Mouse (Mus musculus) kidney, embryonic 16.5 days (tissue): ENCODE results near the gene Dusp16. TPM values are rescaled to one million over a fixed set of nuclear protein-coding genes. Genes with fewer than 3 reads are reported as not detected.
"Not testable (repeated sequence)": the region's sequence is repeated elsewhere in the genome, so short reads cannot be mapped to it uniquely, and the experiment has no call there.

Experiments
- ATAC-seq: fragments of 200-750 bp; cut with Nextera tagmentation; 2 replicates; pipeline ENCODE4 v1.8.0; 2017; ENCODE audit warnings: moderate TSS enrichment; ENCODE audit not compliant: low FRiP score, low TSS enrichment
- H3K27ac ChIP-seq: fragments of 300-500 bp; sonication (generic); 2 replicates; pipeline ENCODE4 v1.5.1; 2014; ENCODE audit warnings: low read length
- H3K27me3 ChIP-seq: fragments of 300-500 bp; sonication (generic); 2 replicates; pipeline ENCODE4 v1.6.1; 2014; ENCODE audit warnings: low read length, control low read depth, mixed read lengths; ENCODE audit not compliant: insufficient read depth
- H3K36me3 ChIP-seq: fragments of 300-500 bp; sonication (generic); 2 replicates; pipeline ENCODE4 v1.6.1; 2014; ENCODE audit warnings: low read length, control low read depth, mixed read lengths; ENCODE audit not compliant: insufficient read depth
- H3K4me1 ChIP-seq: fragments of 300-500 bp; sonication (generic); 2 replicates; pipeline ENCODE4 v1.6.1; 2014; ENCODE audit warnings: low read length, control low read depth, mixed read lengths; ENCODE audit not compliant: insufficient read depth
- H3K4me2 ChIP-seq: fragments of 300-500 bp; sonication (generic); replicated peaks from 2 replicates; pipeline ENCODE4 v1.6.1; 2014; ENCODE audit warnings: low read depth, low read length
- H3K4me3 ChIP-seq: fragments of 300-500 bp; sonication (generic); 2 replicates; pipeline ENCODE4 v1.5.1; 2014; ENCODE audit warnings: mild to moderate bottlenecking, low read length
- H3K9ac ChIP-seq: fragments of 300-500 bp; sonication (generic); replicated peaks from 2 replicates; pipeline ENCODE4 v1.6.1; 2014; ENCODE audit warnings: low read length
- H3K9me3 ChIP-seq: fragments of 300-500 bp; sonication (generic); 2 replicates; pipeline ENCODE4 v1.6.1; 2016; ENCODE audit warnings: low read length, control low read depth
- WGBS: fragments of 180-500 bp; shearing (Covaris S2); extraction: QIAGEN DNeasy Blood & Tissue Kit; methylation state at CpG from one replicate; pipeline ENCODE4 v1.1.7; 2014; 5-methylcytosine and 5-hydroxymethylcytosine counted together
- polyA plus RNA-seq: library from polyadenylated mRNA; unstranded; fragments of >200 nt; fragmentation: Nextera tagmentation; extraction: Ambion mirVana; gene quantifications from 2 replicates; pipeline ENCODE4 v1.2.1, GENCODE M21; 2015

Dusp16 gene
- polyA plus RNA-seq, 1 experiment from 2014 or later = 12.4 TPM

DNA sequence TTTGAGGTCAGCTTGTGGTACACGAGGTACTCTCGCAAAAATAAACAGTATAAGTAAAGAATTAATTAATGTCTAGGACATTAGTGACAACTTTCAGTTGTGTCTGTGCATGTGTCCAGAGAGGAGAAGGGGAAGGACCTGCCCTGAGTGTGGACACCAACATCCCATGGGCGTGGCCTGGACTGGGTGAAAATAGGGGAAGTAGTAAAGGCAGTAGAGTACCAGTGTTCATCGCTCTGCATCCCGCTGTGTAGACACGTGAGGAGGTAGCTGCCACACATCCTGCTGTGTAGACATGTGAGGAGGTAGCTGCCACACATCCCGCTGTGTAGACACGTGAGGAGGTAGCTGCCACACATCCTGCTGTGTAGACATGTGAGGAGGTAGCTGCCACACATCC, 118.7 kb downstream of the Dusp16 start:
- WGBS = 91% methylated on average over 7 of the region's 8 CpGs
- H3K4me3 ChIP-seq, H3K9ac ChIP-seq, H3K9me3 ChIP-seq, H3K27me3 ChIP-seq, H3K36me3 ChIP-seq, H3K4me2 ChIP-seq, H3K27ac ChIP-seq, ATAC-seq: not testable (repeated sequence)
- H3K4me1 ChIP-seq = peaks cover 10% of the 10 kb centered on the region

GRCm38 (mm10) chr6:134670881-134671411, 121.5 kb downstream of the Dusp16 start:
- H3K4me2 ChIP-seq = no peak overlapping the region
- H3K9me3 ChIP-seq = no peaks in the 10 kb centered on the region
- H3K9ac ChIP-seq = no peak overlapping the region
- H3K4me3 ChIP-seq = no peak overlapping the region
- ATAC-seq = no peak; the same call in 1 of the 2 replicates
- 48% methylated on average over 4 of the region's 4 CpGs for WGBS
- H3K36me3 ChIP-seq = no peaks in the 10 kb centered on the region
- H3K4me1 ChIP-seq = peaks cover 18% of the 10 kb centered on the region
- H3K27ac ChIP-seq = no peak overlapping the region; the same call in 1 of the 2 replicates
- no peaks in the 10 kb centered on the region for H3K27me3 ChIP-seq

GRCm38 (mm10) chr6:134669179-134669865, 123.1 kb downstream of the Dusp16 start:
- Histone ChIP-seq H3K27ac (no peak overlapping the region), H3K4me3 (no peak overlapping the region), H3K4me1 (peaks cover 24% of the 10 kb centered on the region), H3K9ac (no peak overlapping the region), H3K36me3 (no peaks in the 10 kb centered on the region), H3K9me3 (no peaks in the 10 kb centered on the region), H3K4me2 (no peak overlapping the region), H3K27me3 (no peaks in the 10 kb centered on the region)
- no peak for ATAC-seq
- WGBS = 71% methylated on average over 6 of the region's 6 CpGs

DNA sequence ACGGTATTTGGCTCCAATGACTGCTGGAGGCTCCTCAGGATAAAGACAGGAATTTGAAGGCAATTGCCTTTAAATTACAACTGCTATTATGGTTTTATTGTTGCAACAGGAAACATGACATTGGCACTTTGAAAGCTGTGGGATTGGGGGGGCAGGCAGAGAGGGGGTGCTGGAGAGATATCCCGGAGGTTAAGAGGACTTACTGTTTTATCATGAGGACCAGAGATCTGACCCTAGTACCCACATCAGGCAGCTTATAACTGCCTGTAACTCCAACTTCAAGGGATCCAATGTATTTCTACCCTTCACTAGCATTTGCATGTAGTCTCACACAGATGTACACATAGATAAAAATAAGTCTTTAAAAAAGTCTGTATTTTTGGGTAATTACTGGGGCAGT, 123.9 kb downstream of the Dusp16 start:
- 61% methylated on average over 2 of the region's 2 CpGs for WGBS

DNA sequence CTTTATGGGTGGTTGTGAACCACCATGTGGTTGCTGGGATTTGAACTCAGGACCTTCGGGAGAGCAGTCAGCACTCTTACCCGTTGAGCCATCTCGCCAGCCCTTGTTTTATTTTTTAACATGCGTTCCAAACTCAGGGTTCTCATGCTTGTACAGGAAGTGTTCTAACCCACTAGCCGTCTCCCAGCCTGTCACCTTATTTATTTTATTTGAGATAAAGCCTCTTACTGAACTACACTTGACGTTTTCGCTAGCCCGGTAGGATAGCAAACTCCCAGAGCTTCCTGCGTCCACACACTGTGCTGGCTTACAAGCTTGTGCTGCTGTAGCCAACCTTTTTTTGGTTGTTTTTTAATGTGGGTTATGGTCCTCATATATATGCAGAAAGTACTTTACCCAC, 126.6 kb downstream of the Dusp16 start:
- no peak overlapping the region for H3K27ac ChIP-seq
- H3K9ac ChIP-seq = no peak overlapping the region
- H3K4me1 ChIP-seq = peaks cover 19% of the 10 kb centered on the region
- H3K4me3 ChIP-seq = no peak overlapping the region
- WGBS = 77% methylated on average over 9 of the region's 9 CpGs
- ATAC-seq = no peak
- H3K9me3 ChIP-seq = no peaks in the 10 kb centered on the region
- no peaks in the 10 kb centered on the region for H3K27me3 ChIP-seq
- H3K4me2 ChIP-seq = no peak overlapping the region
- H3K36me3 ChIP-seq = no peaks in the 10 kb centered on the region

More for the DNA sequence above, 123.9 kb downstream of the Dusp16 start:
- H3K27me3 ChIP-seq = no peaks in the 10 kb centered on the region
- H3K27ac ChIP-seq = no peak overlapping the region
- peaks cover 24% of the 10 kb centered on the region for H3K4me1 ChIP-seq
- H3K9me3 ChIP-seq = no peaks in the 10 kb centered on the region
- H3K9ac ChIP-seq = no peak overlapping the region
- no peaks in the 10 kb centered on the region for H3K36me3 ChIP-seq
- H3K4me3 ChIP-seq = no peak overlapping the region
- ATAC-seq = no peak
- no peak overlapping the region for H3K4me2 ChIP-seq

Other genes starting within 250 kb of the Dusp16 start
- gene Lrp6, start 225.7 kb downstream of the Dusp16 start, polyA plus RNA-seq = 34.6 and 37.4 TPM in 2 replicates
- gene Mansc1, start 160.1 kb downstream of the Dusp16 start, polyA plus RNA-seq = 5.7 and 7.8 TPM in 2 replicates
- gene Borcs5, start 153.1 kb downstream of the Dusp16 start, polyA plus RNA-seq = 16.2 and 18.5 TPM in 2 replicates
- gene Crebl2, start 37.5 kb upstream of the Dusp16 start, polyA plus RNA-seq = 2.8 TPM in 2 replicates
- gene Gpr19, start 106.0 kb upstream of the Dusp16 start, polyA plus RNA-seq = 13.5 and 13.6 TPM in 2 replicates
- gene Cdkn1b, start 127.8 kb upstream of the Dusp16 start, polyA plus RNA-seq = 13.4 and 15.1 TPM in 2 replicates
- 3.7 and 4.4 TPM in 2 replicates for gene Apold1, start 189.1 kb upstream of the Dusp16 start, polyA plus RNA-seq
- gene Ddx47, start 219.0 kb upstream of the Dusp16 start, polyA plus RNA-seq = 126 TPM in 2 replicates